Mouse (Mus musculus) spleen, embryonic (tissue): Measurements from ENCODE around the gene Gm6588.
"Not testable (repeated sequence)": the region's sequence is repeated elsewhere in the genome, so short reads cannot be mapped to it uniquely, and the experiment has no call there.

Experiments used
- CTCF ChIA-PET: fragments of 350-600 bp; sonication (Branson Sonifier 250); formaldehyde crosslinking; loops from one replicate; lab custom pipeline; 2022; lab: Charles Lee

Gm6588 gene

GRCm38 (mm10) chr5:112448747-112449440, at the start of gene Gm6588:
Gene Gm6588, plus strand, starts transcription at chr5:112449426.
- CTCF ChIA-PET, result no interaction called here

GRCm38 (mm10) chr5:112402437-112402836, 46.8 kb upstream of the Gm6588 start:
- CTCF ChIA-PET, result no interaction called here

- CTCF ChIA-PET, result no interaction called here
These were observed 43.2 kb upstream of the Gm6588 start for GRCm38 (mm10) chr5:112406017-112406416.

- CTCF ChIA-PET, result no interaction called here
These were observed 40.0 kb upstream of the Gm6588 start for GRCm38 (mm10) chr5:112409274-112409673.

GRCm38 (mm10) chr5:112411072-112411471, 38.2 kb upstream of the Gm6588 start:
- CTCF ChIA-PET, result no interaction called here

- CTCF ChIA-PET, result no interaction called here
These were observed 37.5 kb upstream of the Gm6588 start for GRCm38 (mm10) chr5:112411514-112412335.

- CTCF ChIA-PET, result not testable (repeated sequence)
These were observed 36.4 kb upstream of the Gm6588 start for GRCm38 (mm10) chr5:112412781-112413180.

GRCm38 (mm10) chr5:112416673-112417072, 32.6 kb upstream of the Gm6588 start:
- CTCF ChIA-PET, result no interaction called here

- CTCF ChIA-PET, result no interaction called here
These were observed 31.2 kb upstream of the Gm6588 start for GRCm38 (mm10) chr5:112418023-112418422.

GRCm38 (mm10) chr5:112419535-112419934, 29.7 kb upstream of the Gm6588 start:
- CTCF ChIA-PET, result interaction anchor here (1.0 kb wide), 1 partner anchor 14 kb away, joined by 4 read pairs; no protein-coding TSS in a partner anchor

- CTCF ChIA-PET, result interaction anchor here (1.2 kb wide), 1 partner anchor 186 kb away, joined by 4 read pairs; no protein-coding TSS in a partner anchor
These were observed 22.6 kb upstream of the Gm6588 start for GRCm38 (mm10) chr5:112426635-112427034.

GRCm38 (mm10) chr5:112427283-112427682, 21.9 kb upstream of the Gm6588 start:
- CTCF ChIA-PET, result interaction anchor here (1.0 kb wide), 1 partner anchor 187 kb away, joined by 3 read pairs; no protein-coding TSS in a partner anchor

- CTCF ChIA-PET, result no interaction called here
These were observed 20.3 kb upstream of the Gm6588 start for GRCm38 (mm10) chr5:112428944-112429343.

GRCm38 (mm10) chr5:112431120-112431775, 18.0 kb upstream of the Gm6588 start:
- CTCF ChIA-PET, result no interaction called here

- CTCF ChIA-PET, result no interaction called here
These were observed 17.2 kb upstream of the Gm6588 start for GRCm38 (mm10) chr5:112432033-112432432.

GRCm38 (mm10) chr5:112433004-112433403, 16.2 kb upstream of the Gm6588 start:
- CTCF ChIA-PET, result no interaction called here

GRCm38 (mm10) chr5:112438535-112438934, 10.7 kb upstream of the Gm6588 start:
- CTCF ChIA-PET, result no interaction called here

GRCm38 (mm10) chr5:112453088-112453487, 3.9 kb downstream of the Gm6588 start:
- CTCF ChIA-PET, result no interaction called here

GRCm38 (mm10) chr5:112454966-112455555, 5.8 kb downstream of the Gm6588 start:
- CTCF ChIA-PET, result no interaction called here

- CTCF ChIA-PET, result no interaction called here
These were observed 10.7 kb downstream of the Gm6588 start for GRCm38 (mm10) chr5:112459903-112460302.

- CTCF ChIA-PET, result no interaction called here
These were observed 17.1 kb downstream of the Gm6588 start for GRCm38 (mm10) chr5:112466331-112466730.
